Mouse (Mus musculus): ENCODE measurements at regions not wholly inside any gene's neighbourhood (a gene's known extent, or its start where the extent isn't known, plus 50 kb on each side); places are given as distances from the start of the nearest gene placed in this dataset.

DNA sequence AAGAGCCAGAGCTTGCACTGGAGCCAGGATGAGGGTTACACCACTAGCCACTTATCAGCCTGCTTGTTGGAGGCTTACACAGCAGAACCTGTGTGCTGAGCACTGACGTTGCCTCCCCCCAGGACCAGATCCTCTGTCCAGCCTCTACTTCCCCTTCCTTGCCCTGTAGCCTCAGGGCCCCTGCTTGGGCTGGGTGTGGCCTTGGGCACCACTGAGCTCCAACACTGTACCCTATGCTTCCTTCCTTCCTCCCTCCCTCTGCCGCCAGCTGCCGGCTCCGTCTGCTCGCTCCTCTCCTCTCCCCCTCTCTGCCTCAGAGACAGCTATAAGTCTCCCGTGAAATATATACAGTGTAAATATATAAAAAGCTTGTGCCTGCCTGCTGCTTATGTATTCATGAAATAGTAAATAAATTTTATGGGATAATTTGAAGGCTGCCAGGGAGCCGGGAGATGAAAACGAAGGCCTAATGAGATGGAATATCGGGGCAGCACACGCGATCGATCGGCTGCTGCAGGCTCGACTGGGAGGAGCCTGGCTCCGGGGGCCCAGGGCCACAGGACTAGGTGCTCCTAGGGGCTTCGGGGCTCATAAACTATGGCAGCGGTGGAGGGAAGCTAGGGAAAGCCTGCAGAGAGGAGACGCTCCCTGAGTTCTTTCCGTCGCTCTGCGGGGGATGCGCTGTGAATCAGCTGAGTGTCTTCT is 135.6 kb downstream of the Rbm19 start:
- no peak for DNase-seq (ENCODE audit: extremely low read depth, insufficient read length, low spot score)

DNA sequence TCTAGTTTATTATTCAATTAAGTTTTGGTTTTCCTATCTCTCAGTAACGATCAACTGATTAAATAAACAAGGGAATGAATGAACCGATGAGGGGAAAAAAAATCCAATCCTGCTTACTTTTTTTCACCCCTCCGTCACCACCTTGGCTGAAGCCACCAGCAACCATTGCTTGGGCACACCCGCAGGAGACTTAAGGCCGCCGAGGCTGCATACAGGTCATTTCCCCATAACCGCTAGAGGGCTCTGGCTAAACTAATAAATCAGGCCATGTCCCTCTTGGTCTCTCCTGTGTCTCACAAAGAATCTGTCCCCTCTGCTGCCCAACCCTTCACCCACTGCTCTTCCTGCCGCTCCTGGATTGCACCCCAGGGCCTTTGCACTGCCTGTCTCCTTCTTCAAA is 136.3 kb downstream of the Rbm19 start:
- no peak for DNase-seq (ENCODE audit: extremely low read depth, insufficient read length, low spot score)

DNA sequence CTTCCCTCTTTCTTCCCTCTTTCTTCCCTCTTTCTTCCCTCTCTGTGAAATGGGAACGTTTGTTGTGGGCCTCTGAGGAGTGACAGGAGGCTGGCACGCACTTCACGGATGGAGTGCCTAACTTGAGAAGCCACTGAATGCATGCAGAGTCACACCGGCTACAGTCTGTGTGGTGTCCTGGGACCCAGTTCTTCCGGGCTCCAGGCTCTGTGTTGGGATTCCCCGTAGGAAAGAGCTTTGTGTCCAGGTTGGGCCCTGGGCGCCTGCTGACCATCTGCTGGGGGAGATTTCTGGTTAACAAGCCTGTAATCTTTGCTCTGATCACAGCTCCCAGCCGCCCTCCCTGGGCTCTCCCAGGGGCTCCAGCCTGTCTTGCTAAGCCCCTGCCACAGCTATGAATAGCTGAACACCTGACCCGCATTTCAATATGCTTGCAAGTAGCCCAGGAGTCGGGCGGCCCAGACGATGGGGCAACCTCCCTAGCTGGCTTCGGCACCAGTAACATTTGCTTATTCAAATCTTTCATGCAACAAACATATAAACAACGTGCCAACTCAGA is 146.5 kb downstream of the Rbm19 start:
- no peak for DNase-seq (ENCODE audit: extremely low read depth, insufficient read length, low spot score)

DNA sequence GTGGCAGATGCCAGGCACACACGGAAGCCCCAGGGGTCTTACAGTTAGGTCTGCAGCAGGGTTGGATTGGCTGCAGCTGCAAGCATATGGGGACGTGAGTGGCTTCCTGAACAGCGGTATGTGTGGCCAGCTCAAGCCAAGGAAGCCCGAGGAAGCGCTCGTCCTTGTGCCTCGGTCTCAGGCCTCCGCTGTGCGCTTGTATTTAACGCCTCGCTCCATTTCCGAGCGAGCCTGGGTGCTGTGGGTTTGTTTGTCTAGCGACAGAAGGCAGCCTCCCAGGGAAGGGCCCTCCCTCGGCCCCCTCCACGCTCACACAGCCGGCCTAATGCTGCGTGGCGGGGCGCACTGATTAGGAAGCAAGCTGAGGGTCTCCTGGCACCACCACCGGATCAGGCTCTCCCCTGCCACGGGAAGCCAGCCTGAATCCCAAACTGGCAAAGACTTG is 153.2 kb downstream of the Rbm19 start:
- no peak for DNase-seq (ENCODE audit: extremely low read depth, insufficient read length, low spot score)

DNA sequence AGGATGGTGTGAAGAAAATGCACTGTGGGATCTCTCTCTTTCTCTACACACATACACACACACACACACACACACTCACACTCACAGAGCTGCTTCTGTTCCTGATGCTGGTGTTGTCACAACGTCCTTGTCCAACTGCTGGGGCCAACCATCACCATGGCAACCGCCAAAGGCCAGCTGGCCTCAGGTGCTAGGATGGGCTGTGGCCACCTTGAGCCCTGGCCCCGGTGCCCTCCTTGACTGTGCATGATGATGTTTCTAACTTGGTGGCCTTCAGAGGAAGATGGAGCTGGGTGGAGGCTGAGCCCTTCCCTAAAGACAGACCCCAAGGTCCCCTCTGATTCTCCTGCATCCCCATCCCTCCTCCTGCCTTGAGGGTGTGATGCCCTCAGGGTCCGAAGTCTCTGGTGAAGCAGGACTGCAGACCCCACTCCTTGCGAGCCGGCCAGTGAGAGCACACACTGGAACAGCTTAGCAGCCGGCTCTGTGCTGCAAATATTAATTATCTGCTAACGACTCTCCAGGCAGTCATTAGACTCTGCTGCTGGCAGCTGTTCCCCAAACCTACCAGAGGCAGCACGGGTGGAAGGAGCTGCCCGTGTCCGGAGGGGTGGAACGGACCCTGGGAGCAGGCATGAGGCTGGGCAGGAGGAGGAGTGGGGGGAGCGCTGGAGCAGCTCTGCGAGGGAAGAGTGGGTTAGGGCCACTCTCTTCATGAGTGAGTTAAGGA is 154.8 kb downstream of the Rbm19 start:
- DNase-seq (ENCODE audit: extremely low read depth, insufficient read length, low spot score): no peak

DNA sequence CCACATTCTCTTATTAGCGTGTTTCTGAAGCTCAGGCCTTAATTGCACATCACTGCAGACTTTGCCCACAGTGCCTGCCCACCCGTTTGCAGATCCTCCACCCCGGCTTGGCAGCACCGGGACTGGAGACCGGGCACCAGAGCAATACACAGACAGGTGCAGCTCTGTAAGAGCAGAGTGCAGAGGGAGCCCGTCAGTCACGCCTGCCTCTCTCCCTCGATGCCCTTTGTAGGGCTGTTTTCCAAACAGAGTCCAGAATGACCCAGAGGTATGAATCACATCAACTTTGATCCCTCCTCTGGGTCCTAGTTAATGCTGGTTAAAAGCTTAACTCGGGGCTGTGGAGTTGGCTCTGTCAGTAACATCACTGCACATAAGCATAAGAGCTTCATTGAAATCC is 155.3 kb upstream of the Lhx5 start:
- no peak for DNase-seq (ENCODE audit: extremely low read depth, insufficient read length, low spot score)

DNA sequence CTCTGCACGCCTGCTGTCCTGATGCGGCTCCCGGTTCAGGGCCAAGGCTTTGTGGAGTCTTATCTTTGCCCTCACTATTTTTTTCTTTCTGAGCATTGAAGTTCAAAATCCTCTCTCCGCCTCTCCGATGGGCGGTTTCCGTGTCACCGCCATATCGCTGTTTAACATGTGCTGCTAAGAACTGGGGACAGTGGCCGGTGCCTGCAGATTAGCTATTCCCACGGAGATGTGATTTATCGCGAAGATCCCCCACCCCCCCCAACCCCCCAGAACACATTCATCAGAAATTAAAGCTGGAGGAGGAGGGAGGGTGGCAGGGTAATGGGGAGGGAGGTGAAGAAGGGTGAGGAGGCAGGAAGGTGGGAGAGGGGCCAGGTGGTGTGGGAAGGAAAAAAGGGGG is 151.2 kb upstream of the Lhx5 start:
- DNase-seq (ENCODE audit: extremely low read depth, insufficient read length, low spot score): no peak

DNA sequence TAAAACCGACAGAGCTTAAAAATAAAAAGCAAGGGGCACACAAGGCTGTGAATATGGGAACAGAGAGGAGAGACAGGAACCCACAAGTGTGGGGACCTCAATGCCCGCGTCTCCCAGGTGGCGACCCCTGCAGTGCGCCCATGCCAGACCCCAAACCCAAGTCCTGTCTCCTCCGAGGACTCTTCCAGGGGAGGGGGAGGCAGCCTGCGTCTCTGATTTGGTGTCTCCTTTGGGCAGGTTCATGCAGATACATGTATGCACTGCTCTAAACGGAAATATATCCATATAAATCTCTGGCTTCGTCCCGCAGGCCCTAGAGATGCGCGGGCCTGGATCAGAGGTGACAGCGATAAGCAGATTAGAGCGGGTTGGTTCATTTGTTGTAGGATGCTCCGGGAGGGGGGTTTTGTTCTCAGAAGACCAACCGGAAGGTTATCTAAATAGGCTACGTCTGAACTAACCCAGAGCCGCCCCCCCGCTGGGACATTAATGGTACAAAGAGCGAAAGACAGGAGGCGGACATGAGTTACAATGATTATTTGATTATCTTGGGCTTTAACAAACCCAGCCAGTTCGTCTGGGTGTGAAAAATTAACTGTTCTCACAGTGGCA is 150.4 kb upstream of the Lhx5 start:
- DNase-seq (ENCODE audit: extremely low read depth, insufficient read length, low spot score): no peak

DNA sequence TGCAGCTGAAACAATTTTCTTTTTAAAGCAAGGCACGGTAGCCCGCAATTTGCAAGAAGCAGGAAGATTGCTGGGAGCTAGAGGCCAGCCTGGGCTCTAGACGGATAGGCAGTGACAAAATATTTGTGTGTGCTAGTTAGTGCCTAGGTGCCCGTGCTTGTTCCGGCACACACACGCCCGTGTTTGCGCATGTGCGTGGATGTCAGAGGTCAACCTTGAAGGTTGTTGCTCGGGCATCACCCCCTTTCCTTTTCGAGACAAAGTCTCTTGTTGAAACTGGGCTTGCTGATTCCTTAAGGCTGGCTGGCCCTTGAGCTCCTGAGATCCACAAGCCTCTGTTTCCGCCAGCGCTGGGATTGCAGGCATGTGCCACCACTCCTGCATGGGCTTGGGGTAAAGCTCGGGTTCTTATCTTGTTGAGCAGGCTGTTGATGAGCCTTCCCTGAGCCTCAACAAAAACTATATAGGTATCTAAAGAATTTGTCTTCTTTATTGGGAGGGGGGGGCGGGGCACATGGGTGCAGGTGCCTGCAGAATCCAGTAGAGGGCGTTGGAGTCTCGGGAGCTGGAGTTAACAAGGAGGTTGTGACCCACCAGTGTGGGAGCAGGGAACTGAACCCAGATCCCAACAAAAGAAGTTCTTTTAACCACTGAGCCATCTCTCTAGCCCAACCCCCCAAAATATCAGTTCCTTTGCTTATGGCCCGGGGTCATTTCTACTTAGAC is 149.5 kb upstream of the Lhx5 start:
- DNase-seq (ENCODE audit: extremely low read depth, insufficient read length, low spot score): no peak

DNA sequence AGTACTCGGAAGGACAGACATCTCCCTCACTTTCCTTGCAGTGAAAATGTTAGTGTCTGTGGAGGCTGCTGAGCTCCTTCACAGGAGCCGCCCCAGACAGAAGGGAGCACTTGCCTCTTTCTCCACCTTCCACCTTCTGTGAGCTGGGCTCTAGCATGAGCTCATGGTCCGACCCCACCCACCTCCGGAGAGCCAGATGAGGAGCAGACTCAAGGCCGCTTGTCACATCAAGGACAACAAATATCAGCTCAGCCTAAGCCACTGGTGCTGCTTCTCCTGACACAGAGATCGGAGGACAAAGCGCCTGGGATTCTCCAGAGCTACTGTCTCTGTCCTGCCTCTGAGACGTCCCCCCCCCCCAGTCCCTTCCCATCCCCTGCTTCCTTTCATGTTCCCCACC is 146.9 kb upstream of the Lhx5 start:
- DNase-seq (ENCODE audit: extremely low read depth, insufficient read length, low spot score): no peak

DNA sequence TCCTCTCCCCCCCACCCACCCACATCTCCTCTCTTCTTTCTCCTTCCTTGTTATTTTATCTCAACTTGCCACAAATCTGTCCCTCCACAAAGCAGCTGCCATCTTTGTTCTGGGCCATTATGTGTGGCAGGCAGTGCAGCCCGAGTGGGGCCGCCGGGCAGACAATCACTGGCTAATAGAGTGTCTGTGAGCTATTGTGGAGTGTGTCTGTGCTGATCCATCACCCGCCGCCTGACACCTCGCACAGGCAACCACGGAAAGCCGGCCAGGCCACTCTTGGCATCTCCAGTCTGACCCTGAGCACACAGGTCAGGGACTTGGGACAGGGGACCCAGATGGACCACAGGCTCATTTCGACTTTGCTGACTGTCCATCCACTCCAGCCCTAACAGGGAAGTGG is 146.5 kb upstream of the Lhx5 start:
- no peak for DNase-seq (ENCODE audit: extremely low read depth, insufficient read length, low spot score)

DNA sequence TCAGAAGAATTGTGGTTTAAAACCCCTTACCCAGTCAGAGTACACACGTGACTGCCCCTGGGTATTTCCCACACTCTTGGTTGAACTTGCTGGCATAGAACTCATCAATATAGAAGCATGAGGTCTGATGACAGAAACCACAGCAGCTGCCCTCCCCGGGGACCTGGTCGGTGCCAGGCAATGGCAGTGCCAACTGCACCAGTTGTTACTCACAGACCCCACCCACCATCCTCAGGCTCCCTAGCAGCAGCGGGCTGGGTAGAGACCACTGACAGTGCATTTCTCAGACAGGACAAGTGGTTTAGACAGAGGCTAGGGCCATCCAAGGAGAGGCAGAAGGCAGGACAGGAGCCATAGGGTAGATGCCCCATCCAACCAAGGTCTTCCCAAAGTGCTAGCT is 144.7 kb upstream of the Lhx5 start:
- DNase-seq (ENCODE audit: extremely low read depth, insufficient read length, low spot score): peak; percentile 41

DNA sequence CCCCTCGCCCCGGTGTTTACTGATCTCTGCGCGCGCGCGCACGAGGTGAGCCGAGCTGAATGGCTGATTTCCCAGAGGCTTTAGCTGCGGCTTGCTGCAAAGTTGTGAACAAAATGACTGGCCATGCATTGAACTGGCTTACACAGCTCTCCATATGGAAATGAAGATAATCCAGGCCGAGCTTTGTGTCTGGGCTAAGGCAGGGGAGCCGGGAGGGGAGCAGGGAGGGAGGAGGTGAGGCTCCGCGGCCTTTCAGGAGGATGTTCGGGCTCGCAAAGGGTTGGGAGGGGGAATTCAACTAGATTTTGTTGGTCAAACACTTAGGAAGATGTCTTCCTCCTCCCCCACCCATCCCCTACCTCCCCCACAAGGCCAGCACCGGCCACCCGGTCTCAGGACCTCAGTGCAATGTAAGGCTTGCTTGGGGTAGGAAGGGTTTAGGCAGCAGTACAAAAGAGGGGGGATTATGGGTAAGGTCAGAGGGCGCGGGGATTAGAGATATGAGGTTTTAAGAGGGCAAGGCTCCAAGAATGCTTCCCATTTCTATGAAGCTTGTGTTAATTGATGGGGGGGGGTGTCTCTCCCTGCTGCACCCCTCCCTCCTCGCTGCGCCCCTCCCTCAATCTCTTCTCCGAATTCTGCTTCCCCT is 143.3 kb upstream of the Lhx5 start:
- DNase-seq (ENCODE audit: extremely low read depth, insufficient read length, low spot score): no peak

DNA sequence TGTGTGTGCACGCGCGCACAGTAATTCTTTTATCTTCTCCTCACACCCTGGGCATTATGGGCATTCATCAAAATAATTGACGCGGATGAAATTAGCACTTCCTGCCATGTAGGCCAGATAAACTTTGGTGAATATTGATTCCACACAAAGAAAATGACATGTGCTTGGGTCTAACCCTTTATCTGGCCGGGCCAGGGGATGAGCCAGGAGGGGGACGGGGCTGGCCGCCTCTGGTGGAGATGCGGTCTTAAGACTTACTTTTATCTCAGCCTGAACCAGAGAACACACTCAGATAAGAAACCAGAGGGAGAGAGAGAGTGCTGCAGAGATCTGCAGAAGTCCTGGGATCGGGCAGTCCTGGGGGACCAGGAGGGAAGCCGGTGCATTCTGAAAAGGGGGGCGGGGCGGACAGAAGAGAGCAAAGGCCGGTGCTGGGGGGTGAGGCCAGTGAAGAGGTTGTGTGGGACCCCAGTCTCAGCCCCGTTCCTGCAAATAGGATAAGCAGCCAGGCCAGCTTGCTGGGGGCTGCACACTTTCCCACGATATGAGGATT is 136.9 kb upstream of the Lhx5 start:
- DNase-seq (ENCODE audit: extremely low read depth, insufficient read length, low spot score): no peak

DNA sequence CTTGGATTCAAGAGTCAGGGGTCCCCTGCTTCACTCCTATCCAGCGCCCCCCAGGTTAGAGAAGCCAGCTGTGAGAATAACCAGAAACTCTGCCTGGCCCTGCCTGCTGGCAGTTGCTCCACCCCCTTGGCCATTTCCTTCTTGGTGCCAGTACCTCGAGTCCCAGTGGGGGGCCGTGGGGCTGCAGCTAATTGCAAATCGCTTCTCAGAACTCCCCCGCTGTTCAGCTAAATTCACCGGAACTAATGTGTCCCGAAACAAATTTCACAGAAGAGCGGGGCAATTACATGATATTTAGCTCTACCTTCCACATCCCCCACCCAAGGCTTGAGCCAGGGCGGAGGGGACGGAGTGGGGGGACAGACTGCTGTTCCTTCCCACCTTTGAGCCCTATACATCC is 134.3 kb upstream of the Lhx5 start:
- no peak for DNase-seq (ENCODE audit: extremely low read depth, insufficient read length, low spot score)

DNA sequence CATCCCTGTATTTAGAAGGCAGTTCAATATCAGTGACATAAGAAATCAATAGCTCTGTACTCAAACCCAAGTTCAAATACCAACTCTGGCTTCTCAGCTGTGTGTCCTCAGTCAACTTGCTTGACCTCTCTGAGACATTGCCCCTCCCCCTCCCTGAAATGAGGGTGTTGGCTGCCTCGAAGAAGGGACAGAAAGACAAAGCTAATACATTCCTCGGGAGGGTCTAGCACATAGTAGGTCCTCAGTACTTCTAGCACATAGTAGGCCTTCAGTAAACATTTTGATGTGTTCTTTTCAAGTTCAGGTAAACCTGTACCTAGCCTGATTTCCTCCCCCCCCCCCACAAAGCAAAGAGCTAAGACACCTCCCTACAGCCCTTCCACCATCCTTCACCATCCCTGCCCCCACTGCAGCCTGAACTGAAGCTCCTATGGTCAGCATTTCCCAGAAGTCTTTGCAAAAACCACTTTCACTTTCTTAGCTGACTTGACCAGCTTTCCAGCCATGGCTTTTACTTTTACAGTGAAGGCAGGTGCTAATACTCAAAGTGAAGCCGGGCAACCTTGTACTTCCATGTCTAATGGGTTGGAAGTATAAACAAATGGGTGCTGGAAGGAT is 133.7 kb upstream of the Lhx5 start:
- DNase-seq (ENCODE audit: extremely low read depth, insufficient read length, low spot score): no peak

DNA sequence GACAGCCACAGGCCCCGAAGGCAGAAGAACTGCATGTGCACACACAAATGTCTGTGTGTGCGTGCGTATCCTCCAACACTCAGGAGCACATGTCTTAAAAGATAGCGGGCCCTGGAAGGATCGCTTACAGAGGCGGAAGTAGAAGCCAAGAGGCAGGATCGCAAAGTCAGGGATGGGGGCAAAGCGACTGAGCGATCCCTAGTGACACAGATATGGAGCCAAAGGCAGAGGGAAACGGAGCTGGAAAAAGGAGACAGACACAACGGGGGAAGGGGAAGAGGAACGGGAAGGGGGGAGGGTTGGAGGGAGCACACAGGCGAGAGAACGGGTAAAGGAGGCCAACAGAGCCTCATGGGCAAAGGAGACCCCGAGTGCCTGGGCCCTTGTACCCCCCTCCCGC is 129.8 kb upstream of the Lhx5 start:
- no peak for DNase-seq (ENCODE audit: extremely low read depth, insufficient read length, low spot score)

DNA sequence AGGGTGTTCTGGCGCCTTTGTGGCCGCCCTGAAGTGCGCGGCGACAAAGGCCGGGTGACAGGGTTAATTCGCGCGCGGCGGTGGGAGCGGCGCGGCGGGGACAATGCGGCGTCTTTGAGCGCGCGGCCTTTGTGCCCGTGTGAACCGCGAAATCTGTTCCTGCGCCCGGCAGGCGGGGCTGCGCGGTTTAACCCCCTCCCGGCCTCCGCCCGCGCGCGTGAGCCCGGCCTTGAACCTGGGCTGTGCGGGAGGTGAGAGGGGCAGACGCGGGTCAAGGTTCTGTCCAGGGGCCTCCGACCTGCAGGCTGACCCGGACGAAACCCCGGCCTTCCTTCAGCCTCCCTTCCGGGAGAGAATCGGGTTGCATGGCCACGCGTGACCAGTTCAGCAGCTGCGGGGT is 129.2 kb upstream of the Lhx5 start:
- DNase-seq (ENCODE audit: extremely low read depth, insufficient read length, low spot score): no peak

DNA sequence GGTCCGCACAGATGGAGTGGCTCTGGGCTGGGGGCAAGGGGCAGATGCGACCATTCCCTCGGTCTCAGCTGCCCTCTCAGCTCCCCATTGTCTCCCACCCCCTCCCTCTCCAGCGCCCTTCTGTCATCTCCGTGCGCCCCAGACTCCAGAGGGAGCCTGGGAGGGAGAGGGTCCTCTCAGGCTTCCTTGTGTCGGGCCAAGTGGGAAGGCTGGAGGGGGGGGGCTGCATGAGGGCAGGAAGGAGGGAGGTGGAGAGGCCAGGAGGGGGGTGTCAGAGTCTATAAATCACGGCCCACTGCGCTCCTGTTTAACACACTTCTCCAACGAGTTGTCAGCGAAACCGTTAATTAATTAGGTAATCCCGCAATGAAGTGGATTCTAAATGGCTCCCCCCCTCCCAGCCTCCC is 127.2 kb upstream of the Lhx5 start:
- no peak for DNase-seq (ENCODE audit: extremely low read depth, insufficient read length, low spot score)

DNA sequence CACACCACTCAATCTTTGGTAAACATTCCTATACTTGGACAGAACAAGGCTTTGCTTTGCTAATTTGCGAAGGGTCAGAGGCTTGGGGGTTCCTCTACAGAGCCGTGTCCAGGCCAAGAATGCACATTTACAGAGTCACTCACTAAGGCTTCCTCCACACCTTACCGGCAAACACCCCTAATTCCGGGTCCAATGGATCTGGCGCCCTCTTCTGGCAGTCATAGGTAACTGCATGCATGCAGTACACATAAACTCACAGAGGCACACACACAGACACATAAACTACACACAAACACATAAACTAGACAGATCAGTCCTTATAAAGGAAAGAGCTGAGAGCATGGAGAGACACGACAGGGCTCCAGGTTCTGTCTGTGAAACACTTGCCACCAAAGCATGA is 119.2 kb upstream of the Lhx5 start:
- DNase-seq (ENCODE audit: extremely low read depth, insufficient read length, low spot score): no peak
